Mouse (Mus musculus): ENCODE measurements around the gene Fam71e1.

Gene Fam71e1

DNA sequence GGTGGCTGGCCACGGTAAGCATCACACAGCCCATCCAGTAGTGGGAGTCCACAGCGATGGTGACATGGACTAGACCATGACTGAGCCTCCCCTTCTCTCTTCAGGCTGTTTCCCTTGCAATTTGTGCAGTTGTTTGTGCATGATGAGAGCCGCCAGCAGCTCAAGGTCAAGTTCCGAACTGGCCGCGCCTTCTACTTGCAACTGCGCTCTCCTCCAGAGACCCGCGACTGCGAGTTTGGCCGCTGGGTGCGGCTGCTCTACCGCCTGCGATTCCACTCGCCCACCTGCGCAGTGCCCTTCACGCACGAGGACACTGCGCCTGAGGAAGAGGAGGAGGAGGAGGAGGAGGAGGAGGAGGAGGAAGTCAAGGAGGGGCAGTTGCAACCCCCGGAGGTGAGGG, 3.7 kb downstream of the Fam71e1 start:
- no peak for DNase-seq (ENCODE audit: low spot score)

DNA sequence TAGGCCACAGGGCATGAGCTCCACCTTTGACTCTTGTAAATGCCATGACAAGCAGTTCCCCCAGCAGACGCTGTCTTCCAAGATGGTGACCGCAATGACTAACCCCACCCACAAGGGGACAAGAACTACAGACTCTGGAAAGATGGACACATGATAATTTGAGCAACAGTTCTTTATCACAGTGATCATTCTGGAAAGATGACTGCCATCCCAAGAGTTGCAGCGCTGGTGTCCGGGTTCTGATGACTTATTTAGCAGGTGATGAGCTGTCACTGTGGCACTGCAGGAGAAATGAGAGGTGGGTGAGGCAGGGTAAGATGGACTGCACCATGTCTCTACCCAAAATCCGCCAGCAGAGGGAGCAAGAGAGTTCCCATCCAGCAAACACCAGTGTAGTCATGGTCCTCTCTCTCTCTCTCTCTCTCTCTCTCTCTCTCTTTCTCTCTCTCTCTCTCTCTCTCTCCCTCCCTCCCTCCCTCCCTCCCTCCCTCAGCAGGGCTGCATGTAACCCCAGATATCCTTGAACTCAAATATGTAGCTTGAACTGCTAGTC, 5.3 kb downstream of the Fam71e1 start:
- peak; percentile 76 for DNase-seq (ENCODE audit: low spot score)

DNA sequence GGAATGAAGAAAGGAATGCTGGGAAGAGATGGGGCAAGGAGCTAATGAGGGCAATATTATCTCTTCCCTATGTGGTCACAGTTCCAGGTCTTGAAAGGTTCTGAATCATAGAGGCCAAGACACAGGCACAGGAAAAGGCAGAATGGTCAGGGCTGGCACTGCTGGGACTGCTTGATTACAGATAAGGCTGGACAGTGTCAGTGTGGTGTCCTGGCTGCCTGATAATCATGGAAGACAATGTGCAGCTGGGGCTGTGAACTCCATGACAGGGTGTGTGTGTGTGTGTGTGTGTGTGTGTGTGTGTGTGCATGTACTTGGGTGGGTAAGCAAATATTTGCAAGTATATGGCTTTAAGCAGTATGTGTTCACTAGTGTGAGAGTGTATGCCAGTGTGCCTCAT, 11.1 kb downstream of the Fam71e1 start:
- DNase-seq (ENCODE audit: low spot score): no peak

DNA sequence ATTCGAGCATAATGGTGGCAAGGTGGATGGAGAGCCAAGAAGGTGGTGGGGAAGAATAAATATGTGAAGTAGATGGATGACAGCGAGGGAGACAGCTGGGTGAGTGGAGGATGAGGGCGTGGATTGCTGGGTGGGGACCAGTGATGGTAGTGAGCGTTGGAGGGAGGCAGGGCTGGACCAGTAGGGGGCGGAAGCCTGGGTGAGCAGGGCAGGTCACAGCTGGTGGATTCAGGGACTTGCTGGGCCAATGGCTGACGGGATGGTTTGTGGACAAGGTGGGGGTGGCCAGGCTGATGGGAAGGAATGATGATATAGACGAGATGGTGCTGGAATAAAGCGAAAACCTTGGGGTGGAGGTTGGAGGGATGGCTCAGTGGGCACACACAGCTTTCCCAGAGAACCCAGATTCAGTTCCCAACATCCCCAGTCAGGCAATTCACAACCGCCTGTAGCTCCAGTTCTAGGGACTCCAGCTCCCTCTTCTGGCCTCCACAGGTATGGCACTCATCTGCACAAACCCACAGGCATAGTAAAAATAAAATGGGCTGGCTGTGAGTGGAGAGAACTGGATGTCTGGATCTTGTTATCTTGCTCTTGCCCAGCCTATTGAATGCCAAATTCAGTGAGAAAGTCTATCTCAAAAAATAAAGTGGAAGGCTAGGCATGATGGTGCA, 23.0 kb downstream of the Fam71e1 start:
- DNase-seq (ENCODE audit: low spot score): no peak

DNA sequence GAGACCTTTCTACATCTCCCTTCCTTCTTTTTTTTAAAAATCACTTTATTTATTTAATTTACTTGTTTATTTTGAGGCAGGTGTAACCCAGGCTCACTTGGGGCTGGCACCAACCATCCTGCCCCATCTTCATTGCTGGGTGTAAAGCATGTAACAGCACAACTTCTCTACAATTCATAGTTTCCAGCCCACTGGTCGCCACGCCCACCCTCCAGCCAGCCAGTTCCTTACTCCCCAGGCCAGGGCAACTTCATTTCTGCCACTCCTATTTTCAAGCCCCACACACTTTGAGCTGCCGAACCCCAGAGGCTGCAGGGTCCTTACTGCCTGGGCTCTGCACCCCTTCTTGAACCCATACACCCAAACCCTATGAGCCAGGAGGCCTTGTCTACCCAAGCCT, 24.6 kb downstream of the Fam71e1 start:
- DNase-seq (ENCODE audit: low spot score): no peak

DNA sequence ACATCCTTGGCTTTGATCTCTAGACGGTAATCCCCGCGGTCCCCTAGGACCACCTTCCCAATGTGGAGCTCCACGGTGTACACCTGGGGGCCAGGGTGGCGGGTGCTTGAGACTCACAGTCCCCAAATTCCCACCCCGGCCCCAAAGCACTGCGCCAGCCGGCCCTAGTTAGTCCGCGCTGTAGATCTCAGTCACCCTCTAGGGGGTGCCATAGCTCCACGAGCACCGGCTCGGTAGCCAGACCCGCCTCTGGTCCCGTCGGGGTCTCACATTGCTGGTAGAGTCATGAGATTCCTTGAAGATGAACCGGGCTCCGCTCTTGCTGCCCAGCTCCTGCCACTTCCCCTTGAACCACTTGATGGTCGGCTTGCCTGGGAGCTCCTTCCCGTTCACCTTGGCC, 25.3 kb downstream of the Fam71e1 start:
- DNase-seq (ENCODE audit: low spot score): peak; percentile 86

DNA sequence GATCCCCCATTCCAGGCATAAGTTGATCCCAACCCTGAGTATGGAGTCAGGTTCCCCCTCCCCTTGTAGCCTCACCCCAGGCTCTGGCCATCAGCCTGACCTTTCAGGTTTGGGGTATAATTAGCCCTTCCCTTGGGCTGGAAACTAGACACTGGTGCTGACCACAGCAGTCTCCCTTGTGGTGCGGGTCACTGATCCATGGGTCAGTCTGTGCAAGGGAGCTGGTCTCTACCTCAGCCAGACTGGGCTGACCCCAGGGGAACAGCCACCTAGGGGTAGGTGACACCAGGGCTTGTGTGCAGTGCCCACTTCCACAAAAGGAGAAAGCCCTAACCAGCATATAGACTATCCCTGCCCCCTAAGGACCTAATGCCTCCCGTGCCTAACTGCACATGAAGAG, 26.7 kb downstream of the Fam71e1 start:
- DNase-seq (ENCODE audit: low spot score): no peak

DNA sequence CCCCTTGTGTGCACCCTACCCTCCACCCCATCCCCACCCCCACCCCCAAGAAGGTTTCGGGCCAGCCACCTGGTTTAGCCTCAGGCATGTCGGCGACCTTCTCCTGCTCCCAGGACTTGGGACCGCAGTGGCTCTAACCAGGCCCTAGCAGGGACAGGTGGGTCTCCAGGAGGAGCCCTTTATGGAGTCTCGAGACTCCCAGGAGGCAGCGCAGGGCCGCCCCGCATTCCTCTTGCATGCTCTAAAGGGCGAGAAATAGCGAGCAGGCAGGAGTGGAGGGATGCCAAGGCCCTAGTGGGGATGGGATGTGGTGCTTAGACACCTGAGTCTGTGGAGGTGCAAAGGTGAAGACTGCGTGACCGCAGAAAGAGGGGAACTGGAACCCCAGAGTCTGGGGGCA, 28.1 kb downstream of the Fam71e1 start, which contains the start of gene Mybpc2:
Gene Mybpc2, minus strand, starts transcription at position 155 of the 400 bp plus-strand sequence.
- DNase-seq (ENCODE audit: low spot score): no peak

DNA sequence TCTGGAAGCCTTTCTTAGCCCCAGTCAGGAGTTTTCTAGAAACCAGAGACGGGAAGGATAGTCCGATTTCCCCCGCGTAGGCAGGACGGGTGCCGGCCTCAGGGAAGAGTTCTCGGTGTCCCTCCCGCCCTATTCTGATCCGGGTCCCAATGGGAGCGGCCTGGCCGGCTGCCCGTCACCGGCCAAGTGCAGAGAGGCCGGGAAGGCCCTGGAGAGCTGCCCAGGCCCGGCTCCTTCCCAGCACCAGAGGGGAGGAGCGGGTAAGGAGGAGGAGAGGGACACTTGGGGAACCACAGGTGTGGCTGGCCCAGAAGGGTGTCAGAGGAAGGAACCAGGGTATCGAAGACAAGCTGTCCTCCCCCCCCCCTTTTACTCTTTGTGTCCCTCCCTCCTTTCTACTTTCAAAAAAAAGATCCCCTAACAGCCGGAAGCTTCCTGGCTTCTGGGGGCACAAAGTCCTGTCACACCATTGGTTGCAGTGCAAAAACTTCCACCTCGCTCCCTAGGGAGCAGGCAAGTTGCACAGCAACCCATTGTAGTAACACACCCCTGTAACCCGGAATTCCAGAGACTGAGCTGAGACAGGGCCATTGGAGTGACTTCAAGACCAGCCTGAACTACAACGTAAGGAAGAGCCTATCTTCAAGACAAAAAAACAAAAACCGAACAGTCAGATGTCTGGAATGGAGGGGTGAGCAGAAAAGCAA, 28.9 kb downstream of the Fam71e1 start:
- no peak for DNase-seq (ENCODE audit: low spot score)

DNA sequence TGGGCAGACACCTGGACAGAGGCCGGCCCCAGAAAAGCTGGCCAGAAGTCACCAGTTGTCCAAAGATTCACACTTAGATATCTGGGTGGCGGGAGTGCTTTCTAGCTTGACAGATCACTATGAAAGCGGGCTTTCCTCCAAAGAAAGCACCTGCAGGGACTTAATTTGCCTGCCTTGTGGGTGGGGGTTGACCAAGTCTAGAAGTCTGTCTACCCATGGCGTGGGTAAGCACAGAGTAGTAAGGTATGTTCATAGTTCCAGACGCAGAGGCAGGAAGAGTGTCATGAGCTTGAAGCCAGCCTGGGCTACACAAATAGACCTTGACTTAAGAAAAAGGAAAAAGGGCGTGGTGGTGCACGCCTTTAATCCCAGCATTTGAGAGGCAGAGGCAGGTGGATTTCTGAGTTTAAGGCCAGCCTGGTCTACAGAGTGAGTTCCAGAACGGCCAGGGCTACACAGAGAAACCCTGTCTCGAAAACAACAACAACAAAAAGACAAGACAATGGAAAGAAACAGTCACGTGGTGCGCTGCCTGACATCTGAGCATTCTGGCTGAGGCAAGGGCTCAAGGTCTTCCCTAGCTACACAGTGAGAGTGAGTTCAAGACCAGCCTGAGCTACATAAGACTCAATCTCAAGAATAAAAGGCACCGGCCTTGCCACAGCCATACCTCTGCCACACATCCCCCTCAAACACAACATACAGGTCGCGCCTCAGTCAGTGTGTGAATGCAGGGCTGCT, 30.2 kb downstream of the Fam71e1 start:
- no peak for DNase-seq (ENCODE audit: low spot score)

DNA sequence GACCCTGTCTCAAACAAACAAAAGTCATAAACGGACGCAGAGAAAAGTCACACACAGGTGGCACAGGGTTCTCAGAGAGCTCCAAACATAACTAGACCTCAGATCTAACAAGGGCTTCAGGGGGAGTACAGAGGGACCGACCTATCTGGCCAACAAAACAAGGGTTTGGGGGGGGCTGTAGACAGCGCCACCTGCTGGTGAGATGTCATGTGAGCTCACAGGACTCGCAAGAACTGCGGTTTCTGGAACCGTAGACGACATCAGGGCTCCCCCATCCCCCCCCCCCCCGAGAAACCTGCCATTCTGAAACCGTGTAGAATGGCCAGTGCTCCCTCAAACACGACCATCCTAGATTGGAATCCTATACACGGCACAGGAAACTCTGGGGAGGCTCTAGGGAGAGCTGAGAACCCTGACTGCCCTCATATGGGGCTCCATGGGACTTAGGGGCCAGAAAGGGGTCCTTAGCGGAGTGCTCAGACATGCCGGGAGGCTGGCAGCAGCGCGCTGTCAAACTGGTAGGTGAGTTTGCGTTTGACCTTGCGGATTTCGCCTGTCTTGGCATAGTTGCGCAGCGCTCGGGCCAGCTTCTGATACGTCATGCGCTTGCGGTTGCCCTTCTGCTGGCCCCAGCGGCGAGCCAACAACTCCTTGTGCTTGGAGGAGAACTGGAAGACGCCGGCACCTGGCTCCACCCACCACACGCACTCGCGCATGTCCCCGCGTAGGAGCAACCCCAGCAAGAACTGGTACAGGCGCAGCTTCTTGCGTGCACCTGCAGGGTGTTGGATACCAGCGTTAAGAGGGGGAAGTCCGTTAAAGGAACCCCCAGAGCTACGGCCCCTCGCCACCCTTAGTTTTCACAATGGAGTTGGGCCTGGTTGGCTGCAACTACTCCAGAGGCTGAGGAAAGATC, 31.4 kb downstream of the Fam71e1 start:
- peak; percentile 74 for DNase-seq (ENCODE audit: low spot score)

DNA sequence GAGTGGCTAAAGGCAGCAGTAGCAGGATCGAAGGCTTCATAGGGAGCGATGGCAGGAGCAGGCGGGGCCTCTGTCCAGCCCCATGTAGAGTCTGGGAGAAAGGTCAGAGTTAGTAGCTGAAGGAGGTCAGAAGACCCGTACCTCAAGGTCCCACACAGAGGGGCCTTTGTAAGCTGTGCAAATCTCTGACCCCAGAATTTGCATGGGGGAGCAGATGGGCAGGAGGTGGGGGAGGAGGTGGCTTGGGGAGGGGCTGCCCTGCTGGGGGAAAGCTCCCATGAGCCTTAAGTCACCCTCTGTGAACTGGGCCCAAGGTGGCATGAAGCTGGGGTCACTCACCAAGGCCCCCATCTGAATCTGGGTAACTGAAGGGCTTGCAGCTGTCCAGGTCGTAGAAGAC, 33.1 kb downstream of the Fam71e1 start:
- DNase-seq (ENCODE audit: low spot score): no peak

DNA sequence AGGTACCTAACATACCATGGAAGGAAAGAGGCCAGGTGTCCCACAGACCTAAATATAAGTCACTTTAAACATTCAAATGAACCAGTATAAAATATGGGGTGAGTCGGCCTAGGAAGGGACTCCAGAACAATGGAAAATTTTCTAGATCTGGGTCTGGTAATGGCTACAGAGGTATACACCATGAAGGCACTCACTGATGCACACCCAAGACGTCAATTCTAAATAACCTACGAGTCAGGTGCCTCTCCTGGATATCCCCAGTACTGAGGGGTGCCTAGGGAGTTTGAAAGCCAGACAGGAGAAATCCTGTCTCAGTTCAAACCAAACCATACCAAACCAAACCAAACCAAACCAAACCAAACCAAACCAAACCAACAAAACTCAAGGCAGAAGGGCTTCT, 34.1 kb downstream of the Fam71e1 start:
- DNase-seq (ENCODE audit: low spot score): no peak

DNA sequence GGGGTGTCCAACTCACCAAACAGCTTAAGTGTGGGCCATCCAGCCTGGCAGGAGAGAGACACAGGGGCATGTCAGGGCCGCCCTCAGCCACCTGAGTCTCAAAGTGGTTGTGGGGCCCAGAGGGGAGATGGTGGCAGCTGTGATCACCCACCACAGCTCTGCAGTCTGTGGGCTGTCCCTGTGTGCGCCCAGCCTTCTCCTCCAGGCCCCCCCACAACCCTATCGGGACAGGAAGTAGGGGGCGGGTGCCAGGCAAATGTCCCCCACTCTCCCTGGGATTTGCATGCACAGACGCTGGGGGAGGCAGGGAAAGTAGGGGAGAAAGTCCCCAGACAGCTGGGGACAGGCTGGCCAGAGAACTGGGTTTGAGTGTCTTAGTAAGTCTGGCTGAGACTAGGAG, 34.8 kb downstream of the Fam71e1 start:
- DNase-seq (ENCODE audit: low spot score): no peak

DNA sequence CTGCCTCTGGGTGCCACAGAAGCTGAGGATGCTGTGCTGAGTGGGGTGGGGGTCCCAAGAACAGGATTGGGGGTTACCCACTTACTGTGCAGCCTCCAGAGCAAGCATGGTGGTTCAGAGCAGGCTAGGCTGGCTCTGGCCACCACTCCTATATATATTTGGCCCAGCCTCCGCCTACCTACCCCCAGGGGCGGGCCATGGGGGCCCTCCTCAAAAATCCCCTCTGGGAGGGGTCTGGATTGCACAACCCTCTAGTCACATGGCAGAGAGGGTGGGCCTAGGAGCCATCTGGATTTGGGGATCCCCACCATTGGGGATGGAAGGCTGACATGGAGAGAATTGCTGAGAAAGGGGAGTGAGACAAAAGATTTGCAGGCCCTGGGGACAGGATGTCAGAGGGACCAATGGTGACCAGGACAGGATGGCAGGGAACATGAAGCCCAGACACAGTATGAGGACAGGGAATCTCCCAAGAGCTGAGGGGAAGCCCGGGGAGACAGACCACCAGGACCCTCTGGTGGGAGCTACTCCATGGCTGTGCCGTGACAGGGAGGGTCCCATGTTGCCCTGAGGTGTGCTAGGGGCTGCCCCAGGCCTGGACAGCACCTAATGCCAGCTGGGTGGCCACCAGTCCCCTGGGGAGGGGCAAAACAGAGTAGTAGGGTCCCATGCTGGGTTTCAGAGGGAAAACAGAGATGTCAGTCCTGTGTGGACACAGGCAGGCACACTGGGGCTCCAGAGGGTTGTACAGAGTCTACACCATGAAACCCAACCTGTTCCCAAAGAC, 35.8 kb downstream of the Fam71e1 start, which contains the start of gene Spib:
Gene Spib, minus strand, starts transcription at position 126 of the 787 bp plus-strand sequence.
- no peak for DNase-seq (ENCODE audit: low spot score)

DNA sequence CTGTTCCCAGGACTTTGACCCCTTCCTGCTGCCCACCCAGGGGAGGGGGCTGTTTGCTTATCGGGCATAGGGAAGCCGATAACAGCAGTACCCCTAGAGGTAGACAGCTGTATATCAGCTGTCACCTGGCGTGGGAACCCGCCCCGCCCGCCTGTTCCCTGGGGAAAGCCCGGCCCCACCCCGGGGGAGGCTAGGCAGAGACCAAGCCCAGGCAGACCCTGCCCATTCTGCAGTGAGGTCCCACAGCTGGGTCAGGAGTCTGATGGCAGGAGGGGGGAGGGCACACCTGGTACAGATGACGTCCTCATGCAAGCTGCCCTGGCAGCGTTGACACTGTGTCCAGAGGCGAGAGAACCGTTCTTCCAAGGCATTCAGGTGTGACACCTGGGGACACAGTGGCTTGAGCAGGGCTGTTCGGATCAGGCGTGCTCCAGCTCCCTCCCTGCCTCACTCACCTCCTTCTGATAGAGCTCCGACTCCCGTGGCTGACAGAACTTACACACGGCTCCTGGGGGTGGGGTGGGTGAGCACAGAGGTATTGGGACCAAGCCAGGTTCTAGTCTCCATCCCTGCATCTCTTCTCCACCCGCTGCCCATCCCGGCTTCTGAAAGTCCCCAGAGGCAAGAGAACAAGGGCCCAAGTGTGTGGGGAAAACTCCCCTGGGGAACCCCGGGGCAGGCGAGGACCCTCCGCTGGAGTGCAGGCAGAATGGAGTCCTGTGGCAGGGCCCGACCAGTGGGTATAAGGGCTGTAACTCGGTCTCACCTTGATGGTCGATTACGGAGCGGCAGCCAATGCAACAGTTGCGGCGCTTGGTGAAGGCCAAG, 36.8 kb downstream of the Fam71e1 start:
- DNase-seq (ENCODE audit: low spot score): no peak

DNA sequence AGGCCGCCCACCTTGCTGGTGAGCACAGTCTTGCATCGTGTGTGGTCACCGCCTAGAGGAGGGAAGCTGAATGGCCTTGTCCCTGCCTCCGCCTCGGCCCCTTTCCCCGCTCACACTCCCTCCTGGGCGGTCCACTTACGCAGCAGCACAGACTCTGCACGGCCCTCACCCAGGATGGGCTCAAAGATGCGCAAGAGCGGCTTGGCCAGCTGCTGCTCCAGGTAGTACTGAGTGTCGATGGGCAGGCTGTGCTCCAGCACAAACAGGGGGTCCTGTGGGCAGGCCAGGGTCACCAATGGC, 37.3 kb downstream of the Fam71e1 start:
- peak; percentile 18 for DNase-seq (ENCODE audit: low spot score)

DNA sequence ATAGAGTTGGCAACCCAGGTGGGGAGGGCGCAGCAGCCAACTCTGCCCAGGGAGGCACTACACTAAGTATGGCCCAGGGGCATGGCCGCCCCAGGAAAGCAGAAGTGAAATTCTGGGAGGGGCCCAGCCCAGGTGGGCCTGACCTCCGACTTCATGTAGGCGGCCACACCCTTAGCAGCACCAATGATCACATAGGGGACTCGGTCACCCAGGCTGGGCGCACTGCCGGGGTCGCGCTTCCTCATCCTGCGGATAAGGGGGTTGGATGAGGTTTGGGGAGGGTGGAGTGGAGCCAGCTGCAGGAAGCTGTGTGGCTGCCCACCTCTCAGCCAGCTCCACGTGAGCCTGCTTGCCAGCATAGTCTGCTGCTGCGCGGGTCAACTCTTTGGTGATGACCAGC, 37.9 kb downstream of the Fam71e1 start:
- DNase-seq (ENCODE audit: low spot score): no peak

DNA sequence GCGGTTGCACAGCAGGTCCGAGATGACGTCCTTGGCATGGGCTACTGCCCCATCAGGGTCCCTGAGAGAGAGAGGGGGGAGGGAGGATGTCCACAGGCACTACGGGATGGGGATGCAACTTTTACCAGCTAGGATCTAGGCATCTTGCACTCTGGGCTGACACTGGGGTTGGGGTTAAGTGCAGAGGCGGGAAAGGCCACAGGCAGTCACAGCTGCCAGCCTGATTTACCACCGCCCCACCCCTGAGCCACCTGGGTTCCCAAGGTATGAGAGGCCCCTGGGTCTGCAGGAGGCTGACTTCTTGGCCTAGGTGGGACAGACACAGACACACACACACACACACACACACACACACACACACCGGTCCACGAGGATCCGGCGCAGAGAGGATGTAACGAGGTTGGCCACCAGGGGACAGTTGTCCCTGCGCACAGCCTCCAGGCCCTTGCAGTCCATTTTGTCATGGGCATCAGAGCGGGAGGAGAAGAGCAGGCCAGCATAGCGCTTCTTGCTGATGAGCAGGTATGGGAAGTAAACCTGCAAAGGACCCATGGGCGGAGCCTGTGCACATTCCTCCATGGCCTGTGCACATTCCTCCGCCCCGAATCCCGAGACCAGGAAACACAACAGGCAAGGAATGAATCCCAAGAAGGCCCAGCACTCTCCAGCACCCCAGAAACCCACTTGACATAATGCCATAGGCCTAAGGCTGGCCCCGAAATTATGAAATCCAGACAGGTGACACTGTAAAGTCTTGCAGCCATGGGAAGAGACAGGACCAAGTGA, 38.5 kb downstream of the Fam71e1 start:
- DNase-seq (ENCODE audit: low spot score): no peak
